ENCODE assay signal across 7 mouse cellular contexts in the genomic region with DNA sequence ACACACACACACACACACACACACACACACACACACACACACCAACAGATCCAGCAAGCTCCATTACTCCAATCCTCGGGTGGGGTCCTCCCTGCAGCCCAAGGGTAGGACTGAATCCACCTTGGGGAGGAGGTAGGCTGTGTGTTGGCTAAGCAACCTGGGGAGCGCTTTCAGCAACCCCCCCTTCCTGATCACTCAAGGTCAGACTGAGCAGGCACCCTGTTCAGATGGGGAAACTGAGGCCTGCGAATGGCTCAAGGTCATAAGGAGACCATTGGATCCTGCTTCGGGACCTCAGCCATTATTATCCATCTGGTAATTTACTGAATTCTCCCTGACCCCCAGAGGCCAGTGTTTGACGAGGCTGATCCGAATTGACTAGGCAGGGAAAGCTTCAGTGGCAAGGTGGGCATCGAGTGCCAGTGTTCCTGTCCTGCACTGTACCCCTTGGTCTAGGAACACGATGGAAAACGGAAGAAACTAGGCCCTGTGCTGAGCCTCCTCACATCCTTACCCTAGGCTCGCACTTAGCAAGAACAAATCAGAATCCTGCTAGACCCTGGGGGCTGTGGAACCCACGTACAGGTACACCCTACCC. TPM values are rescaled to one million over a fixed set of nuclear protein-coding genes. Genes with fewer than 3 reads are reported as not detected.
DNase-seq lines count a peak whose midpoint lies in the region; ATAC-seq and TF ChIP-seq lines count a peak whose summit lies in the region.

No protein-coding gene starts in this region.

- no peak for TF ChIP-seq POLR2A in small intestine, adult 2 months (IDR thresholded peaks at IDR 0.05; ENCODE audit: low read depth, low read length)

- H3K9me3 ChIP-seq in lung, embryonic 16.5 days (ENCODE audit: control insufficient read depth, low read length): no peaks in the 10 kb centered on the region
- no peaks in the 10 kb centered on the region for H3K9me3 ChIP-seq in forebrain, embryonic 14.5 days (replicated peaks; ENCODE audit: control insufficient read depth, low read length)
- H3K9me3 ChIP-seq in limb, embryonic 12.5 days: no peaks in the 10 kb centered on the region

- H3K4me3 ChIP-seq in lung, embryonic 16.5 days (ENCODE audit: low read length): peak overlapping the region; percentile 85
- H3K4me3 ChIP-seq in forebrain, embryonic 14.5 days (ENCODE audit: low read depth, low read length): peak overlapping the region; percentile 64
- peak overlapping the region; percentile 80 for H3K4me3 ChIP-seq in limb, embryonic 12.5 days (replicated peaks)
- peak overlapping the region; percentile 77 for H3K4me3 ChIP-seq in small intestine, adult 2 months (ENCODE audit: low read depth, low read length)

- 28% methylated on average over 11 of the region's 11 CpGs for WGBS in lung, embryonic 16.5 days
- WGBS in forebrain, embryonic 14.5 days: 45% methylated on average over 11 of the region's 11 CpGs
- WGBS in limb, embryonic 12.5 days: 48% methylated on average over 11 of the region's 11 CpGs
- WGBS in small intestine, adult 2 months: 68% methylated on average over 11 of the region's 11 CpGs

- H3K27ac ChIP-seq in lung, embryonic 16.5 days (ENCODE audit: low read length): peak overlapping the region; percentile 65
- H3K27ac ChIP-seq in forebrain, embryonic 14.5 days (ENCODE audit: low read depth, low read length): no peak overlapping the region
- peak overlapping the region; percentile 92 for H3K27ac ChIP-seq in limb, embryonic 12.5 days
- no peak overlapping the region for H3K27ac ChIP-seq in small intestine, adult 2 months (ENCODE audit: insufficient read depth, low read depth, low read length)

- peaks cover 5% of the 10 kb centered on the region for H3K36me3 ChIP-seq in lung, embryonic 16.5 days (ENCODE audit: control insufficient read depth, insufficient read depth, low read length)
- H3K36me3 ChIP-seq in forebrain, embryonic 14.5 days (ENCODE audit: control insufficient read depth, insufficient read depth, low read length): peaks cover 17% of the 10 kb centered on the region
- peaks cover 40% of the 10 kb centered on the region for H3K36me3 ChIP-seq in limb, embryonic 12.5 days
- no peaks in the 10 kb centered on the region for H3K36me3 ChIP-seq in small intestine, adult 2 months (ENCODE audit: control insufficient read depth, insufficient read depth, low read length)

- H3K9ac ChIP-seq in lung, embryonic 16.5 days (ENCODE audit: low read length): peak overlapping the region; percentile 97
- H3K9ac ChIP-seq in forebrain, embryonic 14.5 days (ENCODE audit: low read length): peak overlapping the region; percentile 87
- peak overlapping the region; percentile 89 for H3K9ac ChIP-seq in limb, embryonic 12.5 days (replicated peaks)

- no peaks in the 10 kb centered on the region for H3K27me3 ChIP-seq in lung, embryonic 16.5 days (ENCODE audit: control insufficient read depth, insufficient read depth, low read depth, low read length)
- H3K27me3 ChIP-seq in forebrain, embryonic 14.5 days (replicated peaks; ENCODE audit: control insufficient read depth, insufficient read depth, low read length): no peaks in the 10 kb centered on the region
- no peaks in the 10 kb centered on the region for H3K27me3 ChIP-seq in limb, embryonic 12.5 days
- 0 out of 2 replicates have a peak, but pooled peaks cover 3% of the 10 kb centered on the region for H3K27me3 ChIP-seq in small intestine, adult 2 months (ENCODE audit: control insufficient read depth, insufficient read depth, low read length)

- no peak for ATAC-seq in lung, embryonic 16.5 days (ENCODE audit: low read depth)
- no peak for ATAC-seq in forebrain, embryonic 14.5 days
- ATAC-seq in limb, embryonic 12.5 days (ENCODE audit: insufficient number of reproducible peaks, insufficient read depth, low FRiP score, low TSS enrichment, low read depth): no peak

- H3K4me1 ChIP-seq in lung, embryonic 16.5 days (replicated peaks; ENCODE audit: control insufficient read depth, insufficient read depth, low read length): peaks cover 76% of the 10 kb centered on the region
- peaks cover 17% of the 10 kb centered on the region for H3K4me1 ChIP-seq in forebrain, embryonic 14.5 days (ENCODE audit: control insufficient read depth, insufficient read depth, low read length)
- peaks cover 86% of the 10 kb centered on the region for H3K4me1 ChIP-seq in limb, embryonic 12.5 days (replicated peaks)
- H3K4me1 ChIP-seq in small intestine, adult 2 months (ENCODE audit: control insufficient read depth, insufficient read depth, insufficient read length, low read length): peaks cover 6% of the 10 kb centered on the region

- H3K4me2 ChIP-seq in lung, embryonic 16.5 days (ENCODE audit: low read depth, low read length): peak overlapping the region; percentile 90
- peak overlapping the region; percentile 54 for H3K4me2 ChIP-seq in forebrain, embryonic 14.5 days (ENCODE audit: low read length)
- peak overlapping the region; percentile 93 for H3K4me2 ChIP-seq in limb, embryonic 12.5 days

- no peak for TF ChIP-seq CTCF in small intestine, adult 2 months (IDR thresholded peaks at IDR 0.05; ENCODE audit: extremely low read depth, insufficient read length, insufficient replicate concordance, low read depth, low read length)

- no peak for DNase-seq in lung, postnatal 4 days
- DNase-seq in forebrain, embryonic 14.5 days (ENCODE audit: low spot score): no peak
- DNase-seq in cerebellum, adult 9-10 months: no peak
- no peak for DNase-seq in thymus, postnatal 14 days

RNA-seq across cellular contexts. Expression of gene Mtss1l, which starts 1.2 kb away (rescaled TPM):
- polyA plus RNA-seq in lung, embryonic 16.5 days (2015; fragmentation: Nextera tagmentation; extraction: Ambion mirVana): 13.2 and 15.5 TPM in 2 replicates
- polyA plus RNA-seq in forebrain, embryonic 14.5 days (2014; fragmentation: Nextera tagmentation; extraction: Ambion mirVana): 16.5 and 20.1 TPM in 2 replicates
- polyA plus RNA-seq in limb, embryonic 12.5 days (2016; fragmentation: Nextera tagmentation; extraction: Ambion mirVana): 11.8 and 19.2 TPM in 2 replicates
- polyA plus RNA-seq in small intestine, adult 2 months (2012; rRNA removed): 19.3 and 21.9 TPM in 2 replicates

Comparison
In these comparisons a context has a peak if more than half of its experiments do, and no peak if none do; other contexts are left out.
1. H3K27ac ChIP-seq: peak in lung, embryonic 16.5 days (single experiment) and limb, embryonic 12.5 days (single experiment); none in forebrain, embryonic 14.5 days (single experiment) and small intestine, adult 2 months (single experiment).
2. Peak in every context shown above with its lines, with median percentiles within 50 percentile points of each other: H3K4me2 ChIP-seq, H3K4me3 ChIP-seq and H3K9ac ChIP-seq.